Mouse (Mus musculus) erythroblast, embryonic 14.5 days (primary cell): Measurements from ENCODE around the gene Lcn4.

Source experiments
- GATA1 ChIP-seq: IDR thresholded peaks from 2 replicates; pipeline ENCODE4 v1.6.1; 2012; ENCODE audit warnings: low read length, inconsistent platforms, mixed read lengths
- TAL1 ChIP-seq: IDR thresholded peaks from 3 replicates; pipeline ENCODE4 v1.6.1; 2012; ENCODE audit warnings: low read length, inconsistent platforms, mixed read lengths

DNA sequence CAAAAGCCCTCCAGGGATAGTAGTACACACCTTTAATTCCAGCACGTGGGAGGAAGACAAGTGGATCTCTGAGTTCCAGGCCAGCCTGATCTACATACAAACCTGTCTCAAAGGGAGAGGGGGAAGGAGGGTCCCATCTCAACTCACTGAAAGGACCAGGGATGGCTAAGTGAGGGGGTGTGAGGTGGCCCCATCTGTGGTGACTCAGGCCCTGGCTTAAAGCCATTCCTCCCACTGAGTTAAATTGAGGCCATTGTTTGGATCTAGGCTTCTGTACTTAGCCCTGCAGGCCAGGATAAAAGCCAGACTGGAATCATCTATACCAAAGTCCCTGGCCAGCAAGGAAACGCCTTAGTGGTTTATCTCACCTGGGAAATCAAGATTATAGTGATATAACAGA is 49.8 kb downstream of the Lcn4 start:
- TF ChIP-seq TAL1 (no peak), GATA1 (no peak)
